Mouse (Mus musculus) bone marrow, adult 2 months (tissue): Measurements from ENCODE around the gene Tmc5. TPM values are rescaled to one million over a fixed set of nuclear protein-coding genes. Genes with fewer than 3 reads are reported as not detected.
A peak's percentile ranks its signal among the peaks of the same experiment; 100 is the strongest.

Source experiments
- H3K27ac ChIP-seq: fragments of 200-500 bp; 2 replicates; pipeline ENCODE4 v1.5.1; 2012; ENCODE audit warnings: low read depth, mild to moderate bottlenecking, control low read depth, inconsistent platforms, low read length; ENCODE audit not compliant: control insufficient read depth, poor library complexity, insufficient read depth
- H3K4me1 ChIP-seq: fragments of 200-500 bp; 2 replicates; pipeline ENCODE4 v1.6.1; 2011; ENCODE audit warnings: low read length; ENCODE audit not compliant: control insufficient read depth, insufficient read depth
- H3K4me3 ChIP-seq: fragments of 200-500 bp; replicated peaks from 2 replicates; pipeline ENCODE3; 2011; ENCODE audit warnings: mild to moderate bottlenecking, low read depth, low read length, control low read depth; ENCODE audit not compliant: control insufficient read depth
- CTCF ChIP-seq: fragments of 200-500 bp; IDR thresholded peaks from 2 replicates; pipeline ENCODE4 v1.5.1; 2011; ENCODE audit warnings: low read length, control low read depth; ENCODE audit not compliant: control insufficient read depth, insufficient read depth
- POLR2A ChIP-seq: fragments of 200-500 bp; IDR thresholded peaks from 2 replicates; pipeline ENCODE4 v1.6.1; 2011; ENCODE audit warnings: low read depth, mild to moderate bottlenecking, control low read depth, low read length, borderline replicate concordance; ENCODE audit not compliant: control insufficient read depth
- WGBS: fragments of 180-500 bp; shearing (Covaris S2); methylation state at CpG from one replicate; pipeline ENCODE4 v1.1.7; 2018; 5-methylcytosine and 5-hydroxymethylcytosine counted together
- polyA plus RNA-seq: library from polyadenylated mRNA; stranded (reverse); fragments of >200 nt; gene quantifications from 2 replicates; pipeline ENCODE4 v1.2.4, GENCODE M21; 2011; ENCODE audit warnings: low replicate concordance; ENCODE audit not compliant: missing spikeins, insufficient read depth, insufficient read length

Tmc5 gene
- polyA plus RNA-seq, 1 experiment = not detected

GRCm38 (mm10) chr7:118708002-118708401 is 110.9 kb downstream of the Tmc5 start:
- no peak overlapping the region for H3K4me3 ChIP-seq
- no peaks in the 10 kb centered on the region; the same call in 1 of the 2 replicates for H3K4me1 ChIP-seq
- no peak overlapping the region for H3K27ac ChIP-seq
- TF ChIP-seq POLR2A (no peak), CTCF (no peak)
- 61% methylated on average over 4 of the region's 4 CpGs for WGBS

- H3K4me1 ChIP-seq = no peaks in the 10 kb centered on the region
- no peak overlapping the region for H3K27ac ChIP-seq
- H3K4me3 ChIP-seq = no peak overlapping the region
- 87% methylated on average over 5 of the region's 5 CpGs for WGBS
- no peak for TF ChIP-seq CTCF
- no peak for TF ChIP-seq POLR2A
These were observed 113.7 kb downstream of the Tmc5 start for GRCm38 (mm10) chr7:118710776-118711175.

GRCm38 (mm10) chr7:118712228-118713173 is 115.4 kb downstream of the Tmc5 start, which contains the start of gene Ccp110:
Ccp110 (plus strand) TSS chr7:118712552.
- TF ChIP-seq POLR2A = peak; percentile 59; the same call in 1 of the 2 replicates
- TF ChIP-seq CTCF = no peak
- Histone ChIP-seq H3K4me1 (no peaks in the 10 kb centered on the region), H3K4me3 (peak within 1 kb of the TSS; percentile 99), H3K27ac (peak within 1 kb of the TSS; percentile 32; the same call in 1 of the 2 replicates)
- 1% methylated on average over 48 of the region's 48 CpGs for WGBS

- Histone ChIP-seq H3K27ac (no peak overlapping the region), H3K4me3 (no peak overlapping the region), H3K4me1 (no peaks in the 10 kb centered on the region)
- 86% methylated on average over 1 of the region's 1 CpGs for WGBS
- TF ChIP-seq POLR2A = no peak
- TF ChIP-seq CTCF = no peak
These were observed 117.8 kb downstream of the Tmc5 start for GRCm38 (mm10) chr7:118714873-118715272.

GRCm38 (mm10) chr7:118718066-118718465 is 121.0 kb downstream of the Tmc5 start:
- TF ChIP-seq CTCF (no peak), POLR2A (no peak)
- Histone ChIP-seq H3K27ac (no peak overlapping the region), H3K4me1 (no peaks in the 10 kb centered on the region), H3K4me3 (no peak overlapping the region)
- WGBS = 93% methylated on average over 4 of the region's 4 CpGs

GRCm38 (mm10) chr7:118723927-118724326 is 126.8 kb downstream of the Tmc5 start:
- Histone ChIP-seq H3K4me3 (no peak overlapping the region), H3K4me1 (no peaks in the 10 kb centered on the region), H3K27ac (no peak overlapping the region)
- TF ChIP-seq POLR2A (no peak), CTCF (no peak)
- 91% methylated on average over 9 of the region's 9 CpGs for WGBS

Other genes starting within 250 kb of the Tmc5 start
- 0.85 TPM in 1 of 2 replicates, not detected in the other for gene Syt17, start 149.1 kb upstream of the Tmc5 start, polyA plus RNA-seq
- gene Itpripl2, start 105.3 kb upstream of the Tmc5 start, polyA plus RNA-seq = 4.8 and 13.8 TPM in 2 replicates
- gene Coq7, start 63.9 kb upstream of the Tmc5 start, polyA plus RNA-seq = 19.2 and 55.1 TPM in 2 replicates
- gene Tmc7, start 12.6 kb upstream of the Tmc5 start, polyA plus RNA-seq = 0.36 and 0.55 TPM in 2 replicates
- 20.5 and 26.8 TPM in 2 replicates for gene Gde1, start 108.5 kb downstream of the Tmc5 start, polyA plus RNA-seq
- gene Ccp110, start 115.3 kb downstream of the Tmc5 start, polyA plus RNA-seq = 9.7 and 13.6 TPM in 2 replicates
- 22.9 and 31.1 TPM in 2 replicates for gene Vps35l, start 142.9 kb downstream of the Tmc5 start, polyA plus RNA-seq